Mouse (Mus musculus) activated CD4-positive, CD25-positive, alpha-beta regulatory T cell (primary cell): ENCODE measurements around the gene Sema6d. TPM values are rescaled to one million over a fixed set of nuclear protein-coding genes. Genes with fewer than 3 reads are reported as not detected.

Experiments
- polyA plus RNA-seq, 2 experiments: library from polyadenylated mRNA; unstranded; fragments of 100-300 nt; shearing (Covaris generic); gene quantifications; one replicate each; pipeline ENCODE4 v1.2.1; 2017

Gene Sema6d
- polyA plus RNA-seq = 1 to 10 TPM in 1 of 2 experiments, under 1 TPM in 1; 0.74 to 1.0 TPM

GRCm38 (mm10) chr2:124089813-124090230 lies at the start of gene Sema6d:
Gene Sema6d, plus strand, starts transcription at chr2:124089969.

